Mouse (Mus musculus): ENCODE data around the gene Arhgef3. TPM values are rescaled to one million over a fixed set of nuclear protein-coding genes. Genes with fewer than 3 reads are reported as not detected.

The Arhgef3 gene
- polyA plus RNA-seq, 1 experiment from 2014 or later = 3.5 TPM

GRCm38 (mm10) chr14:27432064-27432463 lies 317.4 kb downstream of the Arhgef3 start:
- Histone ChIP-seq H3K9me3 (ENCODE audit: control insufficient read depth, low read length) (no peaks in the 10 kb centered on the region; the same call in 1 of the 2 replicates), H3K27ac (ENCODE audit: low read depth, low read length) (no peak overlapping the region), H3K36me3 (ENCODE audit: control insufficient read depth, insufficient read depth, low read length) (no peaks in the 10 kb centered on the region), H3K9ac (ENCODE audit: low read depth, low read length) (no peak overlapping the region), H3K4me1 (replicated peaks; ENCODE audit: control insufficient read depth, insufficient read depth, low read length) (no peaks in the 10 kb centered on the region), H3K4me2 (replicated peaks; ENCODE audit: low read depth, low read length) (no peak overlapping the region), H3K27me3 (ENCODE audit: control insufficient read depth, insufficient read depth, low read length) (no peaks in the 10 kb centered on the region), H3K4me3 (ENCODE audit: low read depth, low read length) (no peak overlapping the region)
- ATAC-seq (ENCODE audit: low FRiP score) = no peak
- 94% methylated on average over 2 of the region's 2 CpGs for WGBS
- DNase-seq (ENCODE audit: low spot score) = no peak

GRCm38 (mm10) chr14:27436116-27436515 lies 321.4 kb downstream of the Arhgef3 start:
- no peak overlapping the region for H3K27ac ChIP-seq (ENCODE audit: low read depth, low read length)
- no peak overlapping the region for H3K9ac ChIP-seq (ENCODE audit: low read depth, low read length)
- no peaks in the 10 kb centered on the region for H3K9me3 ChIP-seq (ENCODE audit: control insufficient read depth, low read length)
- no peaks in the 10 kb centered on the region for H3K27me3 ChIP-seq (ENCODE audit: control insufficient read depth, insufficient read depth, low read length)
- WGBS = 100% methylated on average over 1 of the region's 1 CpGs
- DNase-seq (ENCODE audit: low spot score) (no peak), ATAC-seq (ENCODE audit: low FRiP score) (no peak)
- no peaks in the 10 kb centered on the region for H3K36me3 ChIP-seq (ENCODE audit: control insufficient read depth, insufficient read depth, low read length)
- H3K4me3 ChIP-seq (ENCODE audit: low read depth, low read length) = no peak overlapping the region
- no peak overlapping the region for H3K4me2 ChIP-seq (replicated peaks; ENCODE audit: low read depth, low read length)
- H3K4me1 ChIP-seq (replicated peaks; ENCODE audit: control insufficient read depth, insufficient read depth, low read length) = no peaks in the 10 kb centered on the region

DNA sequence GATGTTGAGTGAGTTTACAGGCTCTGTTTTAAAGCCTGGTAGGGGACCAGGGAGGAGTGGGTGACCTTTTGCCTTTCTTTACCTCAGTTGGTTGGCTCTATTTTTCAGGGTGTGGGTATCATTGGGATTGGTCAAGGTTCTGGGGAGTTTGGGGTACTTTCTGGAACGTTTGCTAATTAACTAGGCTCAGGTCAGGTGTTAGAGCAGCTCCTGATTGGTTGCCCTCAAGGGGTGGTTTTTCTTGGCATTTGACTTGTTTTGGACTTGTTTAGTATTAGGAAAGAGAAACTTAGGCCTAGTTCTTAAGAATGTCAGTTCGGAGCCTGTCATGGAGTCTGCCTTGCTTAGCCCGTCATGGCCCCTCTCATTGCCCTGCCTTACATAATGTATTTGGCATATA lies 322.1 kb downstream of the Arhgef3 start:
- Histone ChIP-seq H3K27me3 (ENCODE audit: control insufficient read depth, insufficient read depth, low read length) (no peaks in the 10 kb centered on the region), H3K4me1 (replicated peaks; ENCODE audit: control insufficient read depth, insufficient read depth, low read length) (no peaks in the 10 kb centered on the region), H3K9me3 (ENCODE audit: control insufficient read depth, low read length) (no peaks in the 10 kb centered on the region), H3K36me3 (ENCODE audit: control insufficient read depth, insufficient read depth, low read length) (no peaks in the 10 kb centered on the region), H3K4me2 (replicated peaks; ENCODE audit: low read depth, low read length) (no peak overlapping the region), H3K27ac (ENCODE audit: low read depth, low read length) (no peak overlapping the region), H3K4me3 (ENCODE audit: low read depth, low read length) (no peak overlapping the region), H3K9ac (ENCODE audit: low read depth, low read length) (no peak overlapping the region)
- DNase-seq (ENCODE audit: low spot score) = no peak
- WGBS = 89% methylated on average over 3 of the region's 3 CpGs
- no peak for ATAC-seq (ENCODE audit: low FRiP score)

DNA sequence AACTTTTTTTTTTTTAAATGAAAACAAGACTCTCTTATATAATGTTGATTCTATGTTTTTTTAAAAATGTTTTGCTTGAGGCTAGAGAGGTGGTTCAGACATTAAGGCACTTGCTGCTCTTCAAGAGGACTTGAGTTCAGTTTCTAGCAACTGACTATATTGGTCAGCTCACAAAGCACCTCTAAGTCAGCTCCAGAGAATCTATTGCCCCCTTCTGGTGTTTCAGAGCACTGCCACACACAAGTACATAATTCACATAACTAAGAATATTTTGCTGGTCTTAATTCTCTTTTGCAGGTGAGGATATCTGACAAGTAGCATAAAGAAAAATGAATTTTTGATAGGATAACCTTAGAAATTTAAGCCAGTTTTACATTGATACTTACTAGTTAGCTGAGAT lies 326.2 kb downstream of the Arhgef3 start:
- H3K9me3 ChIP-seq (ENCODE audit: control insufficient read depth, low read length) = no peaks in the 10 kb centered on the region
- H3K4me3 ChIP-seq (ENCODE audit: low read depth, low read length) = no peak overlapping the region
- H3K36me3 ChIP-seq (ENCODE audit: control insufficient read depth, insufficient read depth, low read length) = 0 out of 2 replicates have a peak, but pooled peaks cover 2% of the 10 kb centered on the region
- ATAC-seq (ENCODE audit: low FRiP score) (no peak), DNase-seq (ENCODE audit: low spot score) (peak; percentile 28)
- H3K27ac ChIP-seq (ENCODE audit: low read depth, low read length) = no peak overlapping the region
- H3K27me3 ChIP-seq (ENCODE audit: control insufficient read depth, insufficient read depth, low read length) = no peaks in the 10 kb centered on the region
- no peaks in the 10 kb centered on the region for H3K4me1 ChIP-seq (replicated peaks; ENCODE audit: control insufficient read depth, insufficient read depth, low read length)
- no peak overlapping the region for H3K9ac ChIP-seq (ENCODE audit: low read depth, low read length)
- H3K4me2 ChIP-seq (replicated peaks; ENCODE audit: low read depth, low read length) = no peak overlapping the region

DNA sequence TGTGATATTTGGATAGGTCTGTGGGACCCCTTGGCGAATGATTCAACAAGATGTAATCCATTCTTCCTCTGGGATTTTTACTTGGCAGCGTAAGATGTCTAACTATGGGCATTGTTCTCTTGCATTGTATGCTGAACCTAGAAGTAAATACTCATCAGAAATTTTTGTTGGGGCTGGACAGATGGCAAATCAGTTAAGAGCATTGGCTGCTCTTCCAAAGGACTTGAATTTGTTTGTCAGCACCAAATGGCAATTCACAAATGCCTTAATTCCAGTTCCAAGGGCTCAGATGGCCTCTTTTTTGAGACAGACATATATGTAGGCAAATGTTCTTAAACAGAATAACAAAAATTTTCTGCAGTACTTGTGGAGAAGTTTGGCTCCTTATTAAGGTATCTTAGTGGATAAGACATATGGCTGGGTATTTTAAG lies 330.2 kb downstream of the Arhgef3 start:
- WGBS = 96% methylated on average over 2 of the region's 2 CpGs
- no peaks in the 10 kb centered on the region for H3K9me3 ChIP-seq (ENCODE audit: control insufficient read depth, low read length)
- peaks cover 4% of the 10 kb centered on the region; the same call in 1 of the 2 replicates for H3K36me3 ChIP-seq (ENCODE audit: control insufficient read depth, insufficient read depth, low read length)
- H3K4me1 ChIP-seq (replicated peaks; ENCODE audit: control insufficient read depth, insufficient read depth, low read length) = no peaks in the 10 kb centered on the region
- H3K27me3 ChIP-seq (ENCODE audit: control insufficient read depth, insufficient read depth, low read length) = no peaks in the 10 kb centered on the region
- DNase-seq (ENCODE audit: low spot score) (no peak), ATAC-seq (ENCODE audit: low FRiP score) (no peak)
- no peak overlapping the region for H3K9ac ChIP-seq (ENCODE audit: low read depth, low read length)
- no peak overlapping the region for H3K4me3 ChIP-seq (ENCODE audit: low read depth, low read length)
- H3K4me2 ChIP-seq (replicated peaks; ENCODE audit: low read depth, low read length) = no peak overlapping the region
- no peak overlapping the region for H3K27ac ChIP-seq (ENCODE audit: low read depth, low read length)

DNA sequence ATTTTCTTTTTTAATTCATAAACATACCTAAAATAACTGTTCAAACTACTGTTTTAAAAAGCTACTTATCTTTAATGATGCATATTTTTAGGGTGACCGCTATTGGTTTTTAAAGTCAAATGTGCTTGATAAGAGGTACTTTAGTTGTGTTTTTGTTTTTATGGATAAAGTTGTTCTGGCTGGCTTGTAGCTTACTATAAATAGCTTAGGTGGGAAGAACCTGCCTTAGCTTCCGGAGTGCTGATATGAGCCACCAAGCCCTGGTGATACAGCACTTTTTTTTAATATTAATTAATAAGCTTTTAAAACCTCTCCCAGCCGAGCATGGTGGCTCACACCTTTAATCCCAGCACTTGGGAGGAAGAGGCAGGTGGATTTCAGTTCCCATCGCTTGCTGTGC lies 332.3 kb downstream of the Arhgef3 start:
- no peaks in the 10 kb centered on the region for H3K4me1 ChIP-seq (replicated peaks; ENCODE audit: control insufficient read depth, insufficient read depth, low read length)
- peaks cover 4% of the 10 kb centered on the region; the same call in 1 of the 2 replicates for H3K36me3 ChIP-seq (ENCODE audit: control insufficient read depth, insufficient read depth, low read length)
- DNase-seq (ENCODE audit: low spot score) = no peak
- H3K27me3 ChIP-seq (ENCODE audit: control insufficient read depth, insufficient read depth, low read length) = no peaks in the 10 kb centered on the region
- no peaks in the 10 kb centered on the region for H3K9me3 ChIP-seq (ENCODE audit: control insufficient read depth, low read length)
- H3K4me2 ChIP-seq (replicated peaks; ENCODE audit: low read depth, low read length) = no peak overlapping the region
- no peak for ATAC-seq (ENCODE audit: low FRiP score)
- WGBS = 90% methylated on average over 4 of the region's 4 CpGs
- no peak overlapping the region for H3K4me3 ChIP-seq (ENCODE audit: low read depth, low read length)
- no peak overlapping the region for H3K9ac ChIP-seq (ENCODE audit: low read depth, low read length)
- H3K27ac ChIP-seq (ENCODE audit: low read depth, low read length) = no peak overlapping the region

Other genes starting within 250 kb of the Arhgef3 start
- 0.07 and 0.11 TPM in 2 replicates for gene Asb14, start 220.3 kb upstream of the Arhgef3 start, polyA plus RNA-seq (2014; fragmentation: Nextera tagmentation; extraction: Ambion mirVana)
- 47.7 and 62.6 TPM in 2 replicates for gene Appl1, start 143.7 kb upstream of the Arhgef3 start, polyA plus RNA-seq (2014; fragmentation: Nextera tagmentation; extraction: Ambion mirVana)
- gene Hesx1, start 120.5 kb upstream of the Arhgef3 start, polyA plus RNA-seq (2014; fragmentation: Nextera tagmentation; extraction: Ambion mirVana) = 0.23 TPM in 1 of 2 replicates, not detected in the other
- gene Il17rd, start 76.0 kb upstream of the Arhgef3 start, polyA plus RNA-seq (2014; fragmentation: Nextera tagmentation; extraction: Ambion mirVana) = 5.3 and 5.7 TPM in 2 replicates